Mouse (Mus musculus): ENCODE measurements around the gene Ctps2. TPM values are rescaled to one million over a fixed set of nuclear protein-coding genes. Genes with fewer than 3 reads are reported as not detected.

Gene Ctps2
- polyA plus RNA-seq, 1 experiment from 2014 or later, result 92.5 TPM

GRCm38 (mm10) chrX:162913651-162914050, 12.6 kb downstream of the Ctps2 start:
- no peak overlapping the region for H3K9ac ChIP-seq (replicated peaks)
- ATAC-seq (ENCODE audit: low FRiP score, low read depth), result no peak
- peaks cover 5% of the 10 kb centered on the region for H3K36me3 ChIP-seq
- WGBS, result 93% methylated on average over 3 of the region's 3 CpGs
- H3K4me2 ChIP-seq (replicated peaks), result no peak overlapping the region
- no peaks in the 10 kb centered on the region for H3K4me1 ChIP-seq
- H3K9me3 ChIP-seq, result no peaks in the 10 kb centered on the region
- no peaks in the 10 kb centered on the region for H3K27me3 ChIP-seq
- no peak overlapping the region for H3K27ac ChIP-seq (replicated peaks)
- no peak overlapping the region for H3K4me3 ChIP-seq

GRCm38 (mm10) chrX:162915697-162916096, 14.7 kb downstream of the Ctps2 start:
- Histone ChIP-seq H3K27me3 (0 out of 2 replicates have a peak, but pooled peaks cover 3% of the 10 kb centered on the region), H3K9me3 (no peaks in the 10 kb centered on the region), H3K4me3 (no peak overlapping the region), H3K4me1 (no peaks in the 10 kb centered on the region), H3K9ac (replicated peaks) (no peak overlapping the region), H3K4me2 (replicated peaks) (no peak overlapping the region), H3K27ac (replicated peaks) (no peak overlapping the region), H3K36me3 (peaks cover 2% of the 10 kb centered on the region)
- ATAC-seq (ENCODE audit: low FRiP score, low read depth), result peak; percentile 65; the same call in 1 of the 2 replicates
- WGBS, result 41% methylated on average over 5 of the region's 5 CpGs

- no peak overlapping the region for H3K4me3 ChIP-seq
- 0 out of 2 replicates have a peak, but pooled peaks cover 10% of the 10 kb centered on the region for H3K36me3 ChIP-seq
- H3K27ac ChIP-seq (replicated peaks), result no peak overlapping the region
- H3K4me1 ChIP-seq, result no peaks in the 10 kb centered on the region
- no peaks in the 10 kb centered on the region for H3K9me3 ChIP-seq
- H3K4me2 ChIP-seq (replicated peaks), result no peak overlapping the region
- ATAC-seq (ENCODE audit: low FRiP score, low read depth), result no peak
- WGBS, result 85% methylated on average over 8 of the region's 8 CpGs
- peaks cover 18% of the 10 kb centered on the region; the same call in 1 of the 2 replicates for H3K27me3 ChIP-seq
- H3K9ac ChIP-seq (replicated peaks), result no peak overlapping the region
These were observed 20.6 kb downstream of the Ctps2 start for GRCm38 (mm10) chrX:162921487-162922125.

- WGBS, result 98% methylated on average over 2 of the region's 2 CpGs
- Histone ChIP-seq H3K27ac (replicated peaks) (no peak overlapping the region), H3K9ac (replicated peaks) (no peak overlapping the region), H3K4me2 (replicated peaks) (no peak overlapping the region), H3K9me3 (no peaks in the 10 kb centered on the region), H3K4me1 (no peaks in the 10 kb centered on the region), H3K27me3 (no peaks in the 10 kb centered on the region), H3K4me3 (no peak overlapping the region), H3K36me3 (peaks cover 13% of the 10 kb centered on the region)
- no peak for ATAC-seq (ENCODE audit: low FRiP score, low read depth)
These were observed 30.4 kb downstream of the Ctps2 start for GRCm38 (mm10) chrX:162931467-162931866.

- 78% methylated on average over 1 of the region's 1 CpGs for WGBS
- no peak for ATAC-seq (ENCODE audit: low FRiP score, low read depth)
- H3K9me3 ChIP-seq, result no peaks in the 10 kb centered on the region
- no peak overlapping the region for H3K9ac ChIP-seq (replicated peaks)
- H3K4me1 ChIP-seq, result no peaks in the 10 kb centered on the region
- H3K27ac ChIP-seq (replicated peaks), result no peak overlapping the region
- H3K36me3 ChIP-seq, result 0 out of 2 replicates have a peak, but pooled peaks cover 9% of the 10 kb centered on the region
- peaks cover 15% of the 10 kb centered on the region; the same call in 1 of the 2 replicates for H3K27me3 ChIP-seq
- no peak overlapping the region for H3K4me3 ChIP-seq
- no peak overlapping the region for H3K4me2 ChIP-seq (replicated peaks)
These were observed 41.0 kb downstream of the Ctps2 start for GRCm38 (mm10) chrX:162942027-162942426.

- H3K36me3 ChIP-seq, result no peaks in the 10 kb centered on the region
- ATAC-seq (ENCODE audit: low FRiP score, low read depth), result no peak
- no peak overlapping the region for H3K4me3 ChIP-seq
- 24% methylated on average over 3 of the region's 3 CpGs for WGBS
- no peaks in the 10 kb centered on the region; the same call in 1 of the 2 replicates for H3K27me3 ChIP-seq
- H3K27ac ChIP-seq (replicated peaks), result no peak overlapping the region
- no peak overlapping the region for H3K9ac ChIP-seq (replicated peaks)
- H3K4me1 ChIP-seq, result no peaks in the 10 kb centered on the region
- H3K4me2 ChIP-seq (replicated peaks), result no peak overlapping the region
- no peaks in the 10 kb centered on the region for H3K9me3 ChIP-seq
These were observed 48.9 kb downstream of the Ctps2 start for GRCm38 (mm10) chrX:162949811-162950439.

GRCm38 (mm10) chrX:162957921-162958320, 56.9 kb downstream of the Ctps2 start:
- Histone ChIP-seq H3K36me3 (no peaks in the 10 kb centered on the region), H3K9ac (replicated peaks) (no peak overlapping the region), H3K27me3 (peaks cover 11% of the 10 kb centered on the region), H3K4me2 (replicated peaks) (no peak overlapping the region), H3K27ac (replicated peaks) (no peak overlapping the region), H3K4me1 (no peaks in the 10 kb centered on the region), H3K4me3 (no peak overlapping the region), H3K9me3 (no peaks in the 10 kb centered on the region)
- whole genome bisulfite sequencing, result 83% methylated on average over 3 of the region's 3 CpGs
- no peak for ATAC-seq (ENCODE audit: low FRiP score, low read depth)

- no peak for ATAC-seq (ENCODE audit: low FRiP score, low read depth)
- Histone ChIP-seq H3K27ac (replicated peaks) (no peak overlapping the region), H3K4me2 (replicated peaks) (no peak overlapping the region), H3K9ac (replicated peaks) (no peak overlapping the region), H3K9me3 (no peaks in the 10 kb centered on the region), H3K4me1 (no peaks in the 10 kb centered on the region), H3K27me3 (peaks cover 15% of the 10 kb centered on the region), H3K36me3 (no peaks in the 10 kb centered on the region), H3K4me3 (no peak overlapping the region)
- 61% methylated on average over 4 of the region's 4 CpGs for WGBS
These were observed 62.8 kb downstream of the Ctps2 start for GRCm38 (mm10) chrX:162963840-162964239.

- WGBS, result 50% methylated on average over 3 of the region's 3 CpGs
These were observed 63.3 kb downstream of the Ctps2 start, which contains the start of gene S100g for GRCm38 (mm10) chrX:162964383-162964782. Gene S100g, minus strand, starts transcription at chrX:162964599.

GRCm38 (mm10) chrX:162967456-162967855, 66.4 kb downstream of the Ctps2 start:
- H3K9ac ChIP-seq (replicated peaks), result no peak overlapping the region
- no peaks in the 10 kb centered on the region for H3K9me3 ChIP-seq
- H3K27ac ChIP-seq (replicated peaks), result no peak overlapping the region
- no peaks in the 10 kb centered on the region for H3K4me1 ChIP-seq
- no peak overlapping the region for H3K4me2 ChIP-seq (replicated peaks)
- peaks cover 13% of the 10 kb centered on the region; the same call in 1 of the 2 replicates for H3K27me3 ChIP-seq
- ATAC-seq (ENCODE audit: low FRiP score, low read depth), result no peak
- no peaks in the 10 kb centered on the region for H3K36me3 ChIP-seq
- 80% methylated on average over 8 of the region's 8 CpGs for WGBS
- H3K4me3 ChIP-seq, result no peak overlapping the region

More at GRCm38 (mm10) chrX:162964383-162964782, 63.3 kb downstream of the Ctps2 start, which contains the start of gene S100g:
- Histone ChIP-seq H3K4me1 (no peaks in the 10 kb centered on the region), H3K9me3 (no peaks in the 10 kb centered on the region), H3K27me3 (peaks cover 11% of the 10 kb centered on the region), H3K9ac (replicated peaks) (no peak within 1 kb of the TSS), H3K4me2 (replicated peaks) (no peak within 1 kb of the TSS), H3K27ac (replicated peaks) (no peak within 1 kb of the TSS), H3K36me3 (no peaks in the 10 kb centered on the region), H3K4me3 (no peak within 1 kb of the TSS)
- ATAC-seq (ENCODE audit: low FRiP score, low read depth), result no peak

- H3K4me1 ChIP-seq, result no peaks in the 10 kb centered on the region
- no peak overlapping the region for H3K27ac ChIP-seq (replicated peaks)
- H3K9ac ChIP-seq (replicated peaks), result no peak overlapping the region
- H3K4me2 ChIP-seq (replicated peaks), result no peak overlapping the region
- H3K4me3 ChIP-seq, result no peak overlapping the region
- no peaks in the 10 kb centered on the region for H3K9me3 ChIP-seq
- ATAC-seq (ENCODE audit: low FRiP score, low read depth), result no peak
- WGBS, result 85% methylated on average over 3 of the region's 3 CpGs
- H3K36me3 ChIP-seq, result 0 out of 2 replicates have a peak, but pooled peaks cover 6% of the 10 kb centered on the region
- 0 out of 2 replicates have a peak, but pooled peaks cover 5% of the 10 kb centered on the region for H3K27me3 ChIP-seq
These were observed 75.2 kb downstream of the Ctps2 start for GRCm38 (mm10) chrX:162976194-162976593.

GRCm38 (mm10) chrX:162986876-162987495, 85.9 kb downstream of the Ctps2 start:
- ATAC-seq (ENCODE audit: low FRiP score, low read depth), result no peak
- Histone ChIP-seq H3K27me3 (peaks cover 4% of the 10 kb centered on the region; the same call in 1 of the 2 replicates), H3K4me1 (no peaks in the 10 kb centered on the region), H3K4me3 (no peak overlapping the region), H3K27ac (replicated peaks) (no peak overlapping the region), H3K4me2 (replicated peaks) (no peak overlapping the region), H3K36me3 (no peaks in the 10 kb centered on the region), H3K9ac (replicated peaks) (no peak overlapping the region), H3K9me3 (no peaks in the 10 kb centered on the region)
- WGBS, result 94% methylated on average over 10 of the region's 10 CpGs

Data from midbrain, embryonic 12.5 days (tissue).